Mouse (Mus musculus) stomach, embryonic 15.5 days (tissue): ENCODE measurements around the gene Itga9. TPM values are rescaled to one million over a fixed set of nuclear protein-coding genes. Genes with fewer than 3 reads are reported as not detected.

Source experiments
- ATAC-seq: fragments of 200-750 bp; cut with Nextera tagmentation; 2 replicates; pipeline ENCODE4 v1.8.0; 2017; ENCODE audit warnings: low read depth, moderate number of reproducible peaks, moderate TSS enrichment; ENCODE audit not compliant: insufficient read depth, low FRiP score
- H3K27ac ChIP-seq: fragments of 300-500 bp; sonication (generic); 2 replicates; pipeline ENCODE4 v1.5.1; 2015; ENCODE audit warnings: mild to moderate bottlenecking, inconsistent platforms
- H3K27me3 ChIP-seq: fragments of 300-500 bp; sonication (generic); replicated peaks from 2 replicates; pipeline ENCODE4 v1.6.1; 2015; ENCODE audit warnings: inconsistent platforms
- H3K36me3 ChIP-seq: fragments of 300-500 bp; sonication (generic); 2 replicates; pipeline ENCODE4 v1.6.1; 2015; ENCODE audit warnings: inconsistent platforms
- H3K4me1 ChIP-seq: fragments of 300-500 bp; sonication (generic); 2 replicates; pipeline ENCODE4 v1.6.1; 2015; ENCODE audit warnings: inconsistent platforms
- H3K4me2 ChIP-seq: fragments of 300-500 bp; sonication (generic); 2 replicates; pipeline ENCODE4 v1.6.1; 2015; ENCODE audit warnings: mild to moderate bottlenecking, inconsistent platforms
- H3K4me3 ChIP-seq: fragments of 300-500 bp; sonication (generic); replicated peaks from 2 replicates; pipeline ENCODE4 v1.5.1; 2015; ENCODE audit warnings: inconsistent platforms
- H3K9ac ChIP-seq: fragments of 300-500 bp; sonication (generic); 2 replicates; pipeline ENCODE4 v1.6.1; 2015; ENCODE audit warnings: inconsistent platforms
- H3K9me3 ChIP-seq: fragments of 300-500 bp; sonication (generic); 2 replicates; pipeline ENCODE4 v1.6.1; 2016; ENCODE audit warnings: inconsistent platforms
- WGBS: fragments of 180-500 bp; shearing (Covaris S2); methylation state at CpG from one replicate; pipeline ENCODE4 v1.1.7; 2015; 5-methylcytosine and 5-hydroxymethylcytosine counted together
- polyA plus RNA-seq: library from polyadenylated mRNA; unstranded; fragments of >200 nt; fragmentation: Nextera tagmentation; extraction: Ambion mirVana; gene quantifications from 2 replicates; pipeline ENCODE4 v1.2.1, GENCODE M21; 2015

Gene Itga9
- polyA plus RNA-seq = 16.2 and 17.6 TPM in 2 replicates

DNA sequence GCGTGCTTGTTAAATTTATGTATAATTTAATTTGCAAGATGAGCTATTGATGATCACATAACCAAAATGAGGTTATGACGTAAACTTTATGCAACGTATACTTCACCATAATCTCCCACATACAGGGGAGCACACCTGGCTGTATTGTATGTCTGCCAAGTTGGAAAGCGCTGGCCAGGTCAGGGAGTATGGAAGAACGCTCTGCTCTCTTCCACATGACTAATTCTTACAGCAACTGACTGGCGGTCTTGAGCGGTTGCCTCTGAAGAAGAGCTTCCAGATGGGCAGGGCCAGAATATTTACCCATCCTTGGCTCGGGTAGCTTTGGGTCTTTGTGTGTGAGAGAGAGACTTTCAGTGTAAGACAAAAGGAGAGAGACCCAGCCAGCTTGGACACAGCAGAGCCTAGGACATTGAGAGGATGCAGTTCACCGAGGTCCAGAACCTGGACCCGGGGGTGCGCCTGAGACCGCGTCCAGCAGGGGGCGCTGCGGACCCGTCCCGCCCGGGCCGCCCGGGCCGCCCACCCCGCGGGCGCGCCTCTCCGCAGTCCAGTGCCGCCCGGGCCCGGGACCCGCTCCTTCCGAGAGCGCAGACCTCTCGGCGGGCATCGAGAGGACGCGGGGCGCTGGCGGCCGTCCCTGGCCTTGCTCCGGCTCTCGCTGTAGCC, at the start of gene Itga9:
TSS of gene Itga9 (plus strand) at position 543 of the 669 bp plus-strand sequence.
- peak; percentile 72 for ATAC-seq
- WGBS = 9% methylated on average over 42 of the region's 42 CpGs

DNA sequence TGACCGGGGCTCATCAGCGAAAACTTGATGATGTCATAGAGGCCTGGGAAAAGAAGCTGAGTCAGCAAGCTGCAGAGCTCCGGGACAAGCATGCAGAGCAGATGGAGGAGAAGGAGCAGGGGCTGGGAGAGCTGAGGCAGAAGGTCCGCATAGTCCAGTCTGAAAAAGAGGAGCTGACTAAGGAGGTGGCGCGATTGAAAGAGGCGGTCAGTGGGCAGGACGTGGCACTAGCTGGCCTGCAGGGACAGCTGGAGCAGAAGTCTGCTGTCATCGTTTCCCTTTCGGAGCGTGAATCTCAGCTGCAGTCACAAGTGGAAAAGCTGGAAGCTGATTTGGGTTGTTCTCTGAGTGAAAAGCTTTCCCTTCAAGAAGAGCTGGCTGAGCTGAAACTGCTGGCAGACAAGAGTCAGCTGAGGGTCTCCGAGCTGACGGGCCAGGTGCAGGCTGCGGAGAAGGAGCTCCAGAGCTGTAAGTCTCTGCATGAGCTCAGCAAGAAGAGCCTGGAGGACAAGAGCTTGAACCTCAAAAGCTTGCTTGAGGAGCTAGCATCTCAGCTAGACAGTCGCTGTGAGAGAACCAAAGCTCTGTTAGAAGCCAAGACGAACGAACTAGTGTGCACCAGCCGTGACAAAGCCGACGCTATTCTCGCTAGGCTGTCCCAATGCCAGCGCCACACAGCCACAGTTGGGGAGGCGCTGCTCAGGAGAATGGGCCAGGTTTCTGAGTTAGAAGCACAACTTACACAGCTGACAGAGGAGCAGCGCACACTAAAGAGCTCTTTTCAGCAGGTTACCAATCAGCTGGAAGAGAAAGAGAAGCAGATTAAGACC, 49.3 kb upstream of the Itga9 start:
- Histone ChIP-seq H3K36me3 (peaks cover 50% of the 10 kb centered on the region), H3K27me3 (no peaks in the 10 kb centered on the region), H3K27ac (no peak overlapping the region), H3K9ac (no peak overlapping the region), H3K9me3 (no peaks in the 10 kb centered on the region), H3K4me1 (no peaks in the 10 kb centered on the region), H3K4me2 (no peak overlapping the region), H3K4me3 (no peak overlapping the region)
- ATAC-seq = no peak
- WGBS = 82% methylated on average over 24 of the region's 24 CpGs

More for the DNA sequence above, at the start of gene Itga9:
- H3K36me3 ChIP-seq = no peaks in the 10 kb centered on the region
- peak within 1 kb of the TSS; percentile 87 for H3K4me2 ChIP-seq
- H3K9me3 ChIP-seq = no peaks in the 10 kb centered on the region
- 0 out of 2 replicates have a peak, but pooled peaks cover 2% of the 10 kb centered on the region for H3K27me3 ChIP-seq
- peaks cover 9% of the 10 kb centered on the region for H3K4me1 ChIP-seq
- H3K9ac ChIP-seq = peak within 1 kb of the TSS; percentile 67
- peak within 1 kb of the TSS; percentile 49; the same call in 1 of the 2 replicates for H3K27ac ChIP-seq
- peak within 1 kb of the TSS; percentile 68 for H3K4me3 ChIP-seq

DNA sequence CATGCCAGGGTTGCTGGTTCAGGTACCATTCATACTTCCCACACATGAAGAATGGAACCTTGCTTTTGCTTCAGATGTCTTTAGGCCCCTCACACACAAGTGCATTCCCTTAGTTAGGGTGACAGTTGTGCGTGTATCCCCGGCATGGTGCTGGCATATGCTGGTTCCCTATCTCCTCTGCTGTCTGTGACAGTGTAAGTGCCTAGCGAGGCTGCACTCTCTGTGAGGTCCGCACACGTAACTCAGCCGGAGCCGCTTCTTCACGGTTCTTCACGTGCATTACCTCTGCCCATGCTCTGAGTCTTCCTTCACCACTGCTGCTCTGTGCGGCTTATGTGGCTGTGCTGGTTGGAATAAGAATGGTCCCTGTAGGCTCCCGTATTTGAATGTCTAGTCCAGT, 43.1 kb upstream of the Itga9 start:
- H3K9ac ChIP-seq = no peak overlapping the region
- no peak overlapping the region for H3K4me2 ChIP-seq
- H3K4me3 ChIP-seq = no peak overlapping the region
- no peaks in the 10 kb centered on the region for H3K4me1 ChIP-seq
- ATAC-seq = no peak
- peaks cover 65% of the 10 kb centered on the region for H3K36me3 ChIP-seq
- no peaks in the 10 kb centered on the region for H3K27me3 ChIP-seq
- H3K9me3 ChIP-seq = no peaks in the 10 kb centered on the region
- 94% methylated on average over 11 of the region's 11 CpGs for WGBS
- H3K27ac ChIP-seq = no peak overlapping the region

DNA sequence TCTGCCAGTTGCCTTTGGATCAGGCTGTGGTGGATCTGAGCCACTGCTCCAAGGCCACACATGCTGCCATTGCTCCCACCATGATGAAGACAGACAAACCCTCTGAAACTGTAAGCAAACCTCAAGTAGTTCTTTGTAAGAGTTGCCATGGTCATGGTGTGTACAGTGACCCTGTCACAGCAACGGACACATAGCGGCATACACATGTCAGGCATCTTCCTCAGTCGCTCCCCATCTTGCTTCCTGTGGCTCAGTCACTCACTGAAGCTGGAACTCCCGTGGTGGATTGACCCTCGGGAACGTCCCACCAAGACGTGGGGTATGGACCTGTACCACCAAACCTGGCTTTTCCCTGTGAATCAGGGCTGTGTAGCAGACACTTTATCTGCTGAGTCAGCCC, 42.6 kb upstream of the Itga9 start:
- Histone ChIP-seq H3K4me3 (no peak overlapping the region), H3K4me1 (no peaks in the 10 kb centered on the region), H3K36me3 (peaks cover 61% of the 10 kb centered on the region), H3K27me3 (no peaks in the 10 kb centered on the region), H3K4me2 (no peak overlapping the region), H3K27ac (no peak overlapping the region), H3K9ac (no peak overlapping the region), H3K9me3 (no peaks in the 10 kb centered on the region)
- WGBS = 87% methylated on average over 7 of the region's 7 CpGs
- ATAC-seq = no peak

DNA sequence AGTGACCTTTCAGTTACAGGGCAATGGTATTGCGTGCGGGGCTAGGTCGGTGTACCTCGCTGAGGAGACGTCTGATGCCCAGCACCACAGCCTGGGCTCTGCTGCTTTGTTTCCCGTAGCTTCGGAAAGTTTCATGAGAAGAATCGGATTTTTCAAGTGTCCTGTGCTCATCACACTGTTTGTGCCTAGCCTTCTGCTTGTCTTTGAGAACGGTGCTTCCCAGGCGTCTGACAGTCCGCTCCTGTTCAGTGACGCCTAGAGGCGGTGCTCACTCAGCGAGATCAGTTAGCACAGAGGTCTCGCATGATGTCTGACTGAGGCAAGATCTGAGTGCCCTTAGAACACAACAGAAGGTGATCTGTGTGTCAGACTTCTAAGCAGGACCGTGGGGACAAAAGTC, 41.8 kb upstream of the Itga9 start:
- no peak for ATAC-seq
- WGBS = 91% methylated on average over 16 of the region's 16 CpGs
- no peak overlapping the region for H3K4me3 ChIP-seq
- H3K27me3 ChIP-seq = no peaks in the 10 kb centered on the region
- H3K9ac ChIP-seq = no peak overlapping the region
- no peaks in the 10 kb centered on the region for H3K9me3 ChIP-seq
- no peaks in the 10 kb centered on the region for H3K4me1 ChIP-seq
- no peak overlapping the region for H3K27ac ChIP-seq
- peaks cover 57% of the 10 kb centered on the region for H3K36me3 ChIP-seq
- no peak overlapping the region for H3K4me2 ChIP-seq

DNA sequence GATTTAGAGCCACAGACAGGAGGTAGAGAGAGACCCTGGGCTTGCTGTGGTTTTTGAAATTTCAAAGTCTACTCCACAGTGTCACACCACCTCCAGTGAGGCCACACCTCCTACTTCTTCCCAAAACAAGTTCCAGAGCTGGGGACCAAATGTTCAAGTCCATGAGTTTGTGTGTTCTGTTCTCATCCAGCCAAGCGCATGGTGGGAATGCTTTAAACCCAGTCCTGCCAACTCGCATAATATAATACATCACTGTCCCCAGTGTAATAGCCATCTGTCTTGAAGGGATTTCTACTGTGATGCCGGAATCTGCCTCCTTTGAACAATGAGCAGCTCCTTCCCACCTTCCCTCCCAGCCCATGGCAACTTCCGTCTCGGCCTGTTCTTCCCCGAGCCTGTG, 37.2 kb upstream of the Itga9 start:
- ATAC-seq = no peak
- H3K9ac ChIP-seq = no peak overlapping the region
- no peak overlapping the region for H3K27ac ChIP-seq
- WGBS = 87% methylated on average over 6 of the region's 6 CpGs
- H3K4me1 ChIP-seq = no peaks in the 10 kb centered on the region
- H3K27me3 ChIP-seq = no peaks in the 10 kb centered on the region
- H3K9me3 ChIP-seq = no peaks in the 10 kb centered on the region
- no peak overlapping the region for H3K4me3 ChIP-seq
- H3K4me2 ChIP-seq = no peak overlapping the region
- peaks cover 54% of the 10 kb centered on the region for H3K36me3 ChIP-seq

DNA sequence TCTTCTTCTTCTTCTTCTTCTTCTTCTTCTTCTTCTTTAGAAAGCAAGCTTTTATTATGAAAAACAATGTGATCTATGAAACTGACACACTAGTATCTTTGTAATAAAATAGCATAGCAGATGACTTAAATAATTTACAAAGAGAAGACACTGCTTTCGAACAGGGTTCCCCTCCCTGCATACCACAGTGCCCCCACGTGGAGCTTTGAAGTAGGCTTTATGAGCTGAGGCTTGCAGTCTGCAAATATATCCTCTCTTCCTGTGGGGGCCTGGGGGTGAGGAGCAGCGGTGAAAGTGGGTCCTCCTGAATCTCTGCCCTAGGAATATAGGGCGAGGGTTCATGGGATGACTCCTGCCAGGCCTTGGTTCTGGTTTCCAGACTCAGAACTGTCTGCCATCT, 35.6 kb upstream of the Itga9 start:
- Histone ChIP-seq H3K9ac (no peak overlapping the region), H3K27me3 (no peaks in the 10 kb centered on the region), H3K27ac (no peak overlapping the region), H3K4me2 (no peak overlapping the region), H3K4me3 (no peak overlapping the region), H3K36me3 (peaks cover 45% of the 10 kb centered on the region), H3K4me1 (no peaks in the 10 kb centered on the region), H3K9me3 (no peaks in the 10 kb centered on the region)
- 78% methylated on average over 4 of the region's 4 CpGs for WGBS
- no peak for ATAC-seq

DNA sequence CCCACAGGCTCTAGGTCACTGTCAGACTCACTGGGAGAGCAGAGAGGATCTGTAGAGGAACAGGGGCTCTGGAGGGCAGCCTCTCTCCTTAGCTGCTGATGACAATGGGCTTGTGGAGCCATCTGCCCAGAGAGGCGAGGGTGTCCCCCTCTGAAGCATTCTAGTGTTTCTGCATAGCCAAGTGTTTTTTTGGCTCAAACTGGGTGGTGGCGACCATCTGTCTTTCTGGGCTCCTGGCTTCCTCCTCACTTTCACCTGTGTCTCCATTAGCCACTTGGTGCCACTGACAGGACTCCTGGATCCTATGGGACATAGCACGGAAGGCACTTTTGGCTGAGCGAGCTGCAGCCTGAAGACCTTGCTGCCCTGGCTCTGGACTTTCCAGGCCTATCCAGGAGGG, 34.8 kb upstream of the Itga9 start:
- 91% methylated on average over 4 of the region's 4 CpGs for WGBS
- H3K9ac ChIP-seq = no peak overlapping the region
- no peaks in the 10 kb centered on the region for H3K4me1 ChIP-seq
- no peak overlapping the region for H3K4me2 ChIP-seq
- no peaks in the 10 kb centered on the region for H3K27me3 ChIP-seq
- no peak overlapping the region for H3K4me3 ChIP-seq
- no peak overlapping the region for H3K27ac ChIP-seq
- ATAC-seq = no peak
- peaks cover 44% of the 10 kb centered on the region for H3K36me3 ChIP-seq
- no peaks in the 10 kb centered on the region for H3K9me3 ChIP-seq

DNA sequence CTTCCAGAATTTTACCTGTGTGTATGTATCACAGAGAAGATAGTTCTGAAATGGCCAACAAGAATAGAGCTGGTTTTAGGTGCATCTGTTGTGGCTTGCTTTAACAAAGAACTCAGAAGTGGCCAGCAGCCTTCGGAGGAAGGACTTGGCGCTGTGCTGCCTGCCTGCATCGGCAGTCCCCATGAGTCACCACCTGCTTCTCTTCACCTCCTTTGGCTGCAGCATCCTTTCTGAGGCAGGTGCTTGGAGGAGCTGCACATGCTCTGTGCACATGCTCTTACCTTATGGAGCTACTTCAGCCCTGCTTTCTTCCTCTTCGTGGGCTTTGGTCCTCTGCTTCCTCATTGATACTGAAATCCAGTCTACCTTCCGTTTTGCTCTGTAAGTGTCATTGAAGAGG, 31.6 kb upstream of the Itga9 start:
- H3K36me3 ChIP-seq = peaks cover 30% of the 10 kb centered on the region; the same call in 1 of the 2 replicates
- no peak overlapping the region for H3K9ac ChIP-seq
- 86% methylated on average over 5 of the region's 5 CpGs for WGBS
- H3K4me3 ChIP-seq = no peak overlapping the region
- no peaks in the 10 kb centered on the region for H3K27me3 ChIP-seq
- ATAC-seq = no peak
- H3K4me1 ChIP-seq = no peaks in the 10 kb centered on the region
- no peaks in the 10 kb centered on the region for H3K9me3 ChIP-seq
- H3K4me2 ChIP-seq = no peak overlapping the region
- no peak overlapping the region for H3K27ac ChIP-seq

DNA sequence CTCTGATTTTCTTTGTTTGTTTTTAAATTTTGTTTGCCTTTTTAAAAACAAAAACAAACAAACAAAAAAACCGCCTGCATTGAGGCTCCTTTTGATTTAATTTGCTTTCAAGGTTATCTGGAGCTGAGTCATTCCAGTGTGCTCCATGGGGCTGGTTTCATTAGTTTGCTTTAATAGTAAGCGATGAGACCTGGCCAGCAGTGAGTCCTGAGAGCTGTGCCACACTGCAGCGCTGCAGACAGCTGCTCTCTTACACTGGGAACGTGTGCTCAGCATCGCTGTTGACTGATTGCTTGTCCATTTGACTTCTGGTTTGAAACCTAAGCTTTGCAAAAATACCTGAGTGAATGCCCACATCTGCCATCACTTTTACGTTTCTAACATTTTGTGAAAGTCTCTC, 26.1 kb upstream of the Itga9 start:
- no peak for ATAC-seq
- H3K4me3 ChIP-seq = no peak overlapping the region
- no peak overlapping the region for H3K27ac ChIP-seq
- no peak overlapping the region for H3K4me2 ChIP-seq
- H3K27me3 ChIP-seq = no peaks in the 10 kb centered on the region
- H3K9me3 ChIP-seq = no peaks in the 10 kb centered on the region
- 0 out of 2 replicates have a peak, but pooled peaks cover 20% of the 10 kb centered on the region for H3K36me3 ChIP-seq
- H3K9ac ChIP-seq = no peak overlapping the region
- WGBS = 65% methylated on average over 6 of the region's 6 CpGs
- H3K4me1 ChIP-seq = no peaks in the 10 kb centered on the region

DNA sequence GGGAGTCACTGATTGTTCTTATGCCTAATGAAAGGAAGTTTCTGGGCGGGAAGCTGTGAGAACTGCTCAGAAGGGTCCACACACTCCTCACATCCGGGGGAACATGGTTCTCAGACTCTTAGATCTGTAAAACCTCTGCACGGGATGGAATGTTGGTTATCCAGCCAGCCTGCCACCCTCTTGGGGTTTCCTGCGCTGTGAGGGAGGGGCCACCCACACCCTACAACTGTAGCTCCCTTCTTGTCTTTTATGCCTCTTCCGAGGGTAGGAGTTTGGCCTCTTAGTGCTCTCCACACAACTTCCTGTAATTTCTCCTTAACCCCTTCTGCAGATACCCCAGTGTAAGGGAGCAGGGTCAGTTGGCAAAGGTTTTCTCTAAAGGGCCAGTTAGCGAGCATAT, 23.7 kb upstream of the Itga9 start:
- no peak overlapping the region for H3K4me2 ChIP-seq
- no peak overlapping the region for H3K27ac ChIP-seq
- H3K9me3 ChIP-seq = no peaks in the 10 kb centered on the region
- 0 out of 2 replicates have a peak, but pooled peaks have one; percentile 7 for ATAC-seq
- H3K36me3 ChIP-seq = 0 out of 2 replicates have a peak, but pooled peaks cover 16% of the 10 kb centered on the region
- WGBS = 69% methylated on average over 6 of the region's 6 CpGs
- H3K27me3 ChIP-seq = no peaks in the 10 kb centered on the region
- no peak overlapping the region for H3K9ac ChIP-seq
- H3K4me3 ChIP-seq = no peak overlapping the region
- no peaks in the 10 kb centered on the region for H3K4me1 ChIP-seq

DNA sequence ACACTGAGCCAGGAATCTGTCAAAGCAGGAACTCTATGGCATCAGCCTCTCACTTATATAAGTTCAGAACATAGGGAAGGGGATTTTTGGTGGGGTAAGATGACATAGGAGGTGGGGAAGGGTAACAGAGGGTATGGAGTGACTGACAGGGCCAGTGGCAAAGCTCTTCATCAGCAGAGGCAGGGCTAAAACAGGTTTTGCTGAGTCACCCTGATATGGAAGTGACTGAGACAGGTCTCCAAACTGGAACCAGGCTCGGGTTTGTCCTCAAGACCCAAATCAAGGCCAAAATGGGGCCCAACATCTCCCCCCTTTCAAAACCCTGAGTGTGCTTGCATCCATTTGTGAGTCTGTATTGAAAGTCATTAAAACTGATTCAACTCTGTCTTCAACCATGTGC, 21.7 kb upstream of the Itga9 start:
- no peak overlapping the region for H3K4me3 ChIP-seq
- no peak overlapping the region for H3K9ac ChIP-seq
- H3K4me1 ChIP-seq = 0 out of 2 replicates have a peak, but pooled peaks cover 5% of the 10 kb centered on the region
- no peak for ATAC-seq
- no peak overlapping the region for H3K4me2 ChIP-seq
- no peaks in the 10 kb centered on the region for H3K27me3 ChIP-seq
- 81% methylated on average over 1 of the region's 1 CpGs for WGBS
- H3K36me3 ChIP-seq = 0 out of 2 replicates have a peak, but pooled peaks cover 16% of the 10 kb centered on the region
- no peaks in the 10 kb centered on the region for H3K9me3 ChIP-seq
- H3K27ac ChIP-seq = no peak overlapping the region
